Mouse (Mus musculus): ENCODE data around the gene Iqck.

Gene Iqck

DNA sequence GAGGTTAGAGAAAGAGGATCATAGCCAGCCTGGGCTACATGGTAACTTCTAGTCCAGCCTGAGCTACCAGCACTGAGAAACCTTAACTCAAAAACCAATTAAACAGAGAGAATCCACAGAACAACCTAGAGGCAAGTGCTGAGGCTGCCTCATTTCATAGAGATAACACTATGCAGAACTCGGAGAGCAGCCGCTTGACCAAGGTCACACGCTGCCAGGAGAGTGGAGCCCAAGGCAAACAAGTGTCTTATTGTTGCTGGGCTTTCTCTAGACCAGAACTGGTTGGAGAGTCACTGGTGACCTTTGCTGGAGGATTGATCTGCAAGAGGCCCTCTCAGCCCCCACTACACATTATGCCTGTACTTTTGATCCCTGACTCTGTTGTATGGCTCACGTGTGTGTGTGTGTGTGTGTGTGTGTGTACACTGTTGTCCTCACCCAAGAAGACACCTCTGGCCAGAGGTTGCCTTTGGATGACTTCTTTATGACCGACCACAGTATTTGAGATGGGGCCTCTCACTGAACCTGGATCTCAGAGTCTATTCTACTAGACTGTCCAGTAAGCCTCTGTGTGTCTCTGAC, 133.8 kb downstream of the Iqck start:
- DNase-seq (ENCODE audit: low spot score in 2 of 2) = no peak

- no peak for DNase-seq (ENCODE audit: low spot score in 2 of 2)
Observed at GRCm38 (mm10) chr7:118990282-118990681, 134.7 kb downstream of the Iqck start.

- no peak for DNase-seq (ENCODE audit: low spot score in 2 of 2)
Observed at GRCm38 (mm10) chr7:118991341-118991884, 135.9 kb downstream of the Iqck start.

DNA sequence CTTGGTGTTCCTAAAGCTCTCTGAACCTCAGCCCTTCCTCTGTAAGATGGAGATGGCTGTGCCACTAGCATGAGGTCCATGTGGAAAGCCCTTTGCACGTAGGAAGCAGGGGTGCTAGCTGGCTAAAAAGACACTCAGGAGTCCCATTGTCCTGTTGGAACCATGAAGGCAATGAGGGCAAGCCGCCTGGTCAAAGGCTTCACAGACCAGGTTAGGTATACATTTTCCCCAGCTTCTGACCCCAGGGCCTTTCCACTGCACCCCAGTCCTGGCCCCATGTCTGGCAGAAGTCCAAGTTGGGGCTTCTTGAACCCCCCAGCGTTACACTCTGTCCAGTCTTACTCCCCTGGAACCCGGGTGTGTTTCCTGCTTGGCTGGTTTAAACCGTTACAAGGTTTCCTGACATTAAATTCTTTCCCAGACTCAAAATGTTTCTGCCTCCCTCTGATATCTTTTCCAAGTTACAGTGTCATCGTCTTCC, 136.6 kb downstream of the Iqck start:
- DNase-seq (ENCODE audit: low spot score in 2 of 2) = no peak

DNA sequence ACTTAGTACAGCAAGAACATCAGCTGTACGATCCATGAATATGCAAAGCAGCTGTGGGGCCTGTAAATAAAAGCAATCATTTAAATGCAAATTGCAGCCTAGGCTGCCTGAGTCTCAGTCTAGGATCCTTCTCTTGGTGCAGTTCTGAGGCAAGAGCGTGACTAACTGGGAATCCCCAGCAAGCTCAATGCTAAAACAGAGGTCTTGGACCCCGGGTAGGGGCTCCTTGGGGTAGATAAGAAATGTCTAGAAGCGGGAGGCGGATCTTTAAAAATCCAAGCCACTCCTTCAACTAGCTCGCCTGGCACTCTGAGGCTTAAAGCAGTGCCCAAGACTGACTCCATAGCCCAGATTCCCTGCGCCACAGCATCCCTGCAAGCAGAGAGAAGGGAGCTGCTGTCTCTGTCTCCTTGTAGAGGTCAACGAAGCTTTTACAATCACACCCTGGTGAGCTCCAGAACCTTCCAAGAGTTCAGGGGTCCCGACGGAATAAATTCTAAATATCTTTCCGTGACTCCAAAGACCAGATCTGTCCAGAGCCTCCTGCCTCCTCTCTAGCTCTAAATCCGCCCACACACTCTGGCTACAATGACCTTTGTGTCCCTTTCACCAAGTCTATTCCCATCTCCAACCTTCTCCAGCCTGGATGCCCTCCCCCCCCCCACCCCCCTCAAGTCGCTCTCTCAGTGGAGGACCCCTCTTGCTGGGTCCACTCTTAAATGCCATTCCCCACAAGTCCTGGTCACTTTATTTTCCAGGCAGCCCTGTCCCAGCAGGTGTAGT, 137.3 kb downstream of the Iqck start:
- DNase-seq (ENCODE audit: low spot score in 2 of 2) = no peak

DNA sequence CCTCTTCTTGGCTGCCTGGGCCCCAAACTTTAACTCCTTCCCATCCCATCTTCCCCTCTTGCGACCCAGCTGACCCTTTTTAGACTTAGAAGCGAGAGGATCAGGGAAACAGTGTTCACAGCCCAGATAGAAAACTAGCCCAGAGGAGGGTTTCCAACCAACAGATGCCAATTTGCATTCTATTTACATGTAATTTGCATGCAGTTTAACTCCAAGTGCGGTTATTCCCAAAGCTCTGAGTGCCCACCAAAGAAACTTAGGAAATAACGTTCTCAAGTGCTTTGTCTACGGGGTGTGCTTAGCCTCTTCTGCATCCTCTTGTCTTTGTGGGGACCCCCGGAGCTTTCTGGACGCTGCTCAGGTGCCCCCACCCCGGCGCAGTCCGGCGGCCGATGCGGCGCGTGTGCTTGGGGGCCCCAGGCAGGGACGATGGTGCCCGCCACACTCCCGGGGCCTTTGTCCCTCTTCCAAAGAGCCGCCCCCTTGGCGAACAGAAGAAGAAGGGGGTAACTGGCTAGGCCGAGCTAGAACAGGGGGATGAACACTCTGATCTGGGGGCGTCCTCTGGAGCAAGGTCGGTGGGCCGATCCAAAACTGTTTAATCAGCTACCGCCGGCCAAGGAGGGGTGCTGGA, 138.2 kb downstream of the Iqck start:
- DNase-seq (ENCODE audit: low spot score in 2 of 2) = no peak

DNA sequence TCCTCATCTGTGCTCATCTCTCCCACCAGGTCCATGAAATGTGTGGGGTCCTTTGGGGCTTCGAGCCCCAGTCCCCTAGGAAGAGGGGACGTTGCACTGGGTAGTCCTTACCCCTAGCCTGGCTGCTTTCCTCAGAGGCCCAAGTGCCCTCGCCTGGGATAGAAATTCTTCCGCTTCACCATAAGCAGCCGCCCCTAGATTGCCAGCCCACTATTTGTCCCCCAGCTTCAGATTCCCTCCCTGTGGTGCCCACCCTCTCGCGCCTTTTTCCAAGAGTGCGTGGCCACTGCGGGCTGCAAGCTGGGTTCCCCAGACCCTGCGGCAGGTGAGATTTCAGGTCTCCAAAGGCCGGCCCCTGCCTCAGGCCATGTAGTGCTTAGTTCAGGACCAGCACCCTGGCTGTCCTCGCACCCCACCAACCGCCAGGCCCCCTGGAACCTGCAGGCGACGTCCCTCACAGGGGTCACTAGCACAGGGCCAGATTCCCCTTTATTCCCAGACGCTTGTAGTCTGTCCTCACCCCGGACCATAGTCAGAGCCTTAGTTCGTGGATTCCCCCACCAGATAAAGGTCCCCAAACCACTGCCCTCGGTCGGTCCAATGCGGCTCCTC, 138.8 kb downstream of the Iqck start:
- DNase-seq (ENCODE audit: low spot score in 2 of 2) = no peak

DNA sequence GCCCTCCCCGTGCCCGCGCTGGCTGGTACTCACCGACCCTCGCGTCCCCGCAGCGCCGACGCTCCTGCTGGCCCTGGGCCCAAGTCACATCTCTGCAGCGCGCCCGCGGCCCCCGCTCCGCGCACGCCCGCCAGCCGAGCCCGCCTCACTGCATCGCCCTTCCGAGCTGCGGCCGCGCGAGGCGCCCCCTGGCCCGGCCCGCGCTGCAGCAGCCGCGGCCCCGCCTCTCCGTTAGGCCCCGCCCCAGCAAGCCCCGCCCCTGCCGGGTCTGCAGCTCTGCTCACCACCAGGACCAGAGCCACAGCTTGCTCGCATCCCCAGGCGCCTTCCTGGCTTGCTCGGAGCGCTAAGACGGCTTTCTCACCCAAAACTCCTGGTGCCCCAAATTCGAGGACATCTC, 139.5 kb downstream of the Iqck start, which contains the start of gene Gprc5b:
TSS of gene Gprc5b (minus strand) at position 205 of the 400 bp plus-strand sequence.
- peak; percentile 80 to 85 for DNase-seq (ENCODE audit: low spot score in 2 of 2)

- no peak for DNase-seq (ENCODE audit: low spot score in 2 of 2)
Observed at GRCm38 (mm10) chr7:118995671-118996070, 140.1 kb downstream of the Iqck start.

DNA sequence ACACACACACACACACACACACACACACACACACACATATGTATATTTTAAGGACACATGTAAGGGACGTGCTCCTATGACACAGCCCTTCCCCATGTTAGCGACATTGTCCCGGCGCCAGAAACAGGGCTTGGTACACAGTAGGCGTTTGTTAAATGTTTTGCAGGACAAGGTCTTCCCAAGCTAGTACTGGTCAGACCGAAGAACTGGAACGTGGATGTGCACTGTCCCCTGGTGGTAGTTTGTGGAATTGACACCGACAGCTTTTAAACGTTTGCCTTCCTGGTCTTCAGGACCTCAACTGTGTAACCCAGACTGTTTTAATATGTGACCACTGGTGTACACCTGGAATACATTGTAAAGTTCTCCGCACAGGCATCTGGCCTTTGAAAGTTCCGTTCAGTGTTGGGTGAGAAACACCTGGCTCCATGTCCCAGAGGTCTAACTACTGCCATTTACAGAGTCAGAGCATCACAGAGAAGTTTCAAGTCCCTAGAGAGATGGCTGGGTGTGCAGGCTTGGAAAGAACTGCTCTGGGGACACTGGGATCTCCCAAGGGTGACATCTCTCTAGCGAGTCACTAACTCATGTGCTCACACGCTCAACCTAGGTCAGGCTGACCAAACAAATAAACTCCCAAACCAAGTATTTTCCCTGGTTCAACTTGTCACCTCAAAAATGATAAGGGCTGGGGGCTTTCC, 140.7 kb downstream of the Iqck start:
- DNase-seq (ENCODE audit: low spot score in 2 of 2) = peak; percentile 62 to 81

DNA sequence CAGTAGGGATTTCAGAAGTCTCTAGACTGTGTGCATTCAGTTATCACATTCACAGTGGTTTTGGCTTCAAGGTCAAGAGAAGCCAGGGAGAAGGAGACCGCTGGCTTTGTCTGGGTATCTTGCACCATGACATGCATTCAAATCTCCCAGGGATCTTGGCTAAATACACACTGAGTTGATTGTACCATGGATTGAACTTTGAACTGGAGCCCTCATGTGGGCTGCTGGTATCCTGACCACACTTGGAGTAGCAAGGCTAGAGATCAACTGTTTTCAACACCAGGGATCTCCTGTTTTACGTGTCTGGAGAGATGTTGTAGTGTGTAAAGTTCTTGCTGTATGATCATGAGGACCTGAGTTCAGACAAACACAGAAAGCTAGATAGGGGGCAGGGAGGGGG, 144.3 kb downstream of the Iqck start:
- no peak for DNase-seq (ENCODE audit: low spot score in 2 of 2)

GRCm38 (mm10) chr7:119001965-119002364, 146.4 kb downstream of the Iqck start:
- no peak for DNase-seq (ENCODE audit: low spot score in 2 of 2)

- no peak for DNase-seq (ENCODE audit: low spot score in 2 of 2)
Observed at GRCm38 (mm10) chr7:119002501-119002900, 146.9 kb downstream of the Iqck start.

- DNase-seq (ENCODE audit: low spot score in 2 of 2) = peak; percentile 38 to 79
Observed at GRCm38 (mm10) chr7:119010854-119011529, 155.4 kb downstream of the Iqck start.

GRCm38 (mm10) chr7:119015736-119016135, 160.2 kb downstream of the Iqck start:
- no peak for DNase-seq (ENCODE audit: low spot score in 2 of 2)

- DNase-seq (ENCODE audit: low spot score in 2 of 2) = no peak
Observed at GRCm38 (mm10) chr7:119019537-119019936, 164.0 kb downstream of the Iqck start.

Measured in spleen, postnatal 4 days (tissue).